Mouse (Mus musculus) limb, embryonic 14.5 days (tissue): ENCODE data around the gene Rhebl1. TPM values are rescaled to one million over a fixed set of nuclear protein-coding genes. Genes with fewer than 3 reads are reported as not detected.
A peak's percentile ranks its signal among the peaks of the same experiment; 100 is the strongest.

Source experiments
- ATAC-seq: fragments of 200-750 bp; cut with Nextera tagmentation; 2 replicates; pipeline ENCODE4 v1.8.0; 2017; ENCODE audit warnings: low read depth, moderate number of reproducible peaks, moderate TSS enrichment; ENCODE audit not compliant: low FRiP score
- DNase-seq: peaks from one replicate; pipeline ENCODE4 v3.0.0-alpha.2; 2015; ENCODE audit warnings: low spot score
- H3K27ac ChIP-seq: fragments of 300-500 bp; sonication (generic); replicated peaks from 2 replicates; pipeline ENCODE4 v1.5.1; 2014; ENCODE audit warnings: low read depth, mild to moderate bottlenecking, low read length, moderate library complexity, mixed read lengths
- H3K27me3 ChIP-seq: fragments of 300-500 bp; sonication (generic); 2 replicates; pipeline ENCODE4 v1.6.1; 2014; ENCODE audit warnings: low read length, mixed read lengths; ENCODE audit not compliant: control insufficient read depth, insufficient read depth
- H3K36me3 ChIP-seq: fragments of 300-500 bp; sonication (generic); 2 replicates; pipeline ENCODE4 v1.6.1; 2014; ENCODE audit warnings: mild to moderate bottlenecking, low read length, moderate library complexity, mixed read lengths; ENCODE audit not compliant: control insufficient read depth, insufficient read depth
- H3K4me1 ChIP-seq: fragments of 300-500 bp; sonication (generic); 2 replicates; pipeline ENCODE4 v1.6.1; 2014; ENCODE audit warnings: antibody characterized with exemption, low read length, mixed read lengths; ENCODE audit not compliant: control insufficient read depth, insufficient read depth
- H3K4me2 ChIP-seq: fragments of 300-500 bp; sonication (generic); replicated peaks from 2 replicates; pipeline ENCODE4 v1.6.1; 2014; ENCODE audit warnings: low read depth, mild to moderate bottlenecking, low read length, moderate library complexity; ENCODE audit not compliant: severe bottlenecking
- H3K4me3 ChIP-seq: fragments of 300-500 bp; sonication (generic); replicated peaks from 2 replicates; pipeline ENCODE4 v1.5.1; 2014; ENCODE audit warnings: low read length
- H3K9ac ChIP-seq: fragments of 300-500 bp; sonication (generic); 2 replicates; pipeline ENCODE4 v1.6.1; 2014; ENCODE audit warnings: mild to moderate bottlenecking, low read depth, low read length, moderate library complexity; ENCODE audit not compliant: severe bottlenecking
- H3K9me3 ChIP-seq: fragments of 300-500 bp; sonication (generic); 2 replicates; pipeline ENCODE4 v1.6.1; 2016; ENCODE audit warnings: low read length; ENCODE audit not compliant: control insufficient read depth
- POLR2A ChIP-seq: fragments of 200-500 bp; IDR thresholded peaks from 2 replicates; pipeline ENCODE4 v1.8.0; 2012; ENCODE audit warnings: inconsistent platforms, mild to moderate bottlenecking, moderate library complexity, borderline replicate concordance; ENCODE audit not compliant: insufficient read depth, insufficient read length; ENCODE audit errors: extremely low read depth
- WGBS: fragments of 180-500 bp; shearing (Covaris S2); extraction: QIAGEN DNeasy Blood & Tissue Kit; methylation state at CpG from one replicate; pipeline ENCODE4 v1.1.7; 2014; 5-methylcytosine and 5-hydroxymethylcytosine counted together
- polyA plus RNA-seq, 2 experiments: library from polyadenylated mRNA; depleted of rRNA in 1 of 2; stranded (reverse) in 1 of 2; unstranded in 1 of 2; fragments of >200 nt; fragmentation: Nextera tagmentation in 1 of 2; extraction: Ambion mirVana in 1 of 2; gene quantifications; 2 replicates each; pipeline versions ENCODE4 v1.2.1 to v1.2.3; 2012 to 2014

Rhebl1 gene
- polyA plus RNA-seq, 2 experiments, result 12.0 to 14.5 TPM

DNA sequence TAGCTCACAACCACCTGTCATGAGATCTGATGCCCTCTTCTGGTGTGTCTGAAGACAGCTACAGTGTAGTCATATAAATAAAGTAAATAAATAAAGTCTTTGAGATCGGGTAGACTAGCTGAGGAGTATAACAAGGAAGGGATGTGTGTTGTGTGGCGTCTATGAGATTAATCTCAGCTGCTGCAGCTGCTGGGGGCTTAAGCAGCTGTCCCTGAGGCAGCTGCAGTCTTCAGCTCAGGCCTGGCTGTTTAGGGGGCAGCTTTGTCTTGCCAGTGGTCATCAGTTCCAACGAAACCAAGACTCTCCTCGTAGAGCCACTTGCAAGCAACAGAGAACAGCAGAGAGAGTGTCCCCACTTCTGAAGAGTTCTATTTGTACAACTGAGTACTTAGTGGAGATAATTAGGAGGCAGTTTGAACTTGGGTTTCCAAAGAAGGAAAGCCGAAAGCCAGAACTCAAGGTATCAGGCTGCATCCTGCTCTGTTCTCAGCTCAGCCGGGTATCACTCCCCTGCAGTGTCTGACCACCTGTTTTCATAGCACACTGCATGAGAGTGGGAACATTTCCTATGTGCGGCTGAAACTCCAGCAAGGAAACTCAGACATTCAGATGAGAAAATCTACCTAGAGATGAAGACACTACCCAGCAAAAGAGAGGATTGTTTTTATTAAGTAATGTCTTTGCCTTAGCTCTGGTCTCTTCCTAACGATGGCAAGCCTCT, 7.5 kb downstream of the Rhebl1 start:
- Histone ChIP-seq H3K36me3 (no peaks in the 10 kb centered on the region), H3K4me1 (peaks cover under 1% of the 10 kb centered on the region; the same call in 1 of the 2 replicates), H3K27me3 (peaks cover 7% of the 10 kb centered on the region), H3K4me3 (no peak overlapping the region), H3K9ac (no peak overlapping the region), H3K27ac (no peak overlapping the region), H3K4me2 (no peak overlapping the region), H3K9me3 (no peaks in the 10 kb centered on the region)
- no peak for TF ChIP-seq POLR2A
- DNase-seq (no peak), ATAC-seq (peak; percentile 73)
- WGBS, result 58% methylated on average over 8 of the region's 8 CpGs

GRCm38 (mm10) chr15:98884106-98884505, 10.2 kb downstream of the Rhebl1 start:
- no peaks in the 10 kb centered on the region for H3K36me3 ChIP-seq

GRCm38 (mm10) chr15:98883661-98884060, 10.7 kb downstream of the Rhebl1 start:
- H3K4me1 ChIP-seq, result peaks cover 12% of the 10 kb centered on the region
- no peak for ATAC-seq
- no peaks in the 10 kb centered on the region for H3K27me3 ChIP-seq
- H3K4me3 ChIP-seq, result no peak overlapping the region
- no peak overlapping the region for H3K9ac ChIP-seq
- H3K9me3 ChIP-seq, result no peaks in the 10 kb centered on the region
- no peak overlapping the region for H3K4me2 ChIP-seq
- H3K27ac ChIP-seq, result no peak overlapping the region
- H3K36me3 ChIP-seq, result no peaks in the 10 kb centered on the region
- DNase-seq, result no peak
- TF ChIP-seq POLR2A, result no peak

More at GRCm38 (mm10) chr15:98884106-98884505, 10.2 kb downstream of the Rhebl1 start:
- no peak overlapping the region for H3K4me2 ChIP-seq
- no peak overlapping the region for H3K4me3 ChIP-seq
- no peaks in the 10 kb centered on the region for H3K9me3 ChIP-seq
- ATAC-seq, result no peak
- peaks cover 12% of the 10 kb centered on the region for H3K4me1 ChIP-seq
- H3K9ac ChIP-seq, result no peak overlapping the region
- no peaks in the 10 kb centered on the region for H3K27me3 ChIP-seq
- H3K27ac ChIP-seq, result no peak overlapping the region
- DNase-seq, result no peak
- 83% methylated on average over 1 of the region's 1 CpGs for WGBS
- no peak for TF ChIP-seq POLR2A

GRCm38 (mm10) chr15:98881656-98882008, 12.7 kb downstream of the Rhebl1 start:
- no peaks in the 10 kb centered on the region for H3K9me3 ChIP-seq
- WGBS, result 8% methylated on average over 5 of the region's 5 CpGs
- H3K27ac ChIP-seq, result no peak overlapping the region
- TF ChIP-seq POLR2A, result no peak
- peak overlapping the region; percentile 72 for H3K4me3 ChIP-seq
- H3K36me3 ChIP-seq, result no peaks in the 10 kb centered on the region; the same call in 1 of the 2 replicates
- ATAC-seq (no peak), DNase-seq (no peak)
- no peaks in the 10 kb centered on the region for H3K27me3 ChIP-seq
- H3K9ac ChIP-seq, result no peak overlapping the region
- peak overlapping the region; percentile 76 for H3K4me2 ChIP-seq
- peaks cover 12% of the 10 kb centered on the region for H3K4me1 ChIP-seq

GRCm38 (mm10) chr15:98880978-98881655, 13.2 kb downstream of the Rhebl1 start:
- H3K9me3 ChIP-seq, result no peaks in the 10 kb centered on the region
- peak overlapping the region; percentile 61 for H3K9ac ChIP-seq
- ATAC-seq (peak; percentile 97), DNase-seq (peak; percentile 97)
- under 1% methylated on average over 46 of the region's 48 CpGs for whole genome bisulfite sequencing
- H3K27me3 ChIP-seq, result no peaks in the 10 kb centered on the region
- 0 out of 2 replicates have a peak, but pooled peaks have one; percentile 24 for TF ChIP-seq POLR2A
- H3K4me2 ChIP-seq, result peak overlapping the region; percentile 76
- H3K36me3 ChIP-seq, result no peaks in the 10 kb centered on the region; the same call in 1 of the 2 replicates
- H3K27ac ChIP-seq, result peak overlapping the region; percentile 53
- H3K4me3 ChIP-seq, result peak overlapping the region; percentile 72
- H3K4me1 ChIP-seq, result peaks cover 12% of the 10 kb centered on the region
